Mouse (Mus musculus): ENCODE results near the gene Pappa.

GRCm38 (mm10) chr4:65077906-65078615, 45.9 kb upstream of the Pappa start:
- TF ChIP-seq POLR2A (IDR thresholded peaks at IDR 0.05; ENCODE audit: control insufficient read depth, low read depth, low read length) (no peak), CTCF (IDR thresholded peaks at IDR 0.05; ENCODE audit: control insufficient read depth, insufficient read depth, insufficient replicate concordance, low read depth, low read length) (no peak)
